8 mouse cellular contexts compared by ENCODE assay signal in genomic region chr10:80348981-80349380, GRCm38 (mm10). TPM values are rescaled to one million over a fixed set of nuclear protein-coding genes. Genes with fewer than 3 reads are reported as not detected.
DNase-seq lines count a peak whose midpoint lies in the region; ATAC-seq and TF ChIP-seq lines count a peak whose summit lies in the region.
"Had no signal": no experiment of that assay in that cellular context is flagged by ENCODE, and none has a peak within 500 bp of the region (broad histone marks: within the 10 kb centered on the region; RNA-seq: fewer than 3 reads in every experiment).

No protein-coding gene starts in this region.

- DNase-seq in kidney, postnatal 0 days (ENCODE audit: low spot score): no peak
- no peak for DNase-seq in kidney, adult 8-10 months
- DNase-seq in NIH3T3 (ENCODE audit: low read depth): peak; percentile 52
- DNase-seq in heart, embryonic 10.5 days (ENCODE audit: low spot score): no peak
- DNase-seq in frontal cortex, postnatal 10 days (ENCODE audit: low spot score in 2 of 2): no peak
- no peak for DNase-seq in right cerebral cortex, postnatal 10 days (ENCODE audit: low spot score in 2 of 2)
- DNase-seq: right cerebral cortex, postnatal 14 days had no signal

- peaks cover 12% of the 10 kb centered on the region; the same call in 1 of the 2 replicates for H3K4me1 ChIP-seq in kidney, postnatal 0 days (replicated peaks; ENCODE audit: insufficient read depth, low read length)
- peaks cover 49% of the 10 kb centered on the region for H3K4me1 ChIP-seq in heart, embryonic 10.5 days
- peaks cover 67% of the 10 kb centered on the region for H3K4me1 ChIP-seq in liver, embryonic 12.5 days

- no peak for TF ChIP-seq CTCF in kidney, postnatal 0 days (IDR thresholded peaks at IDR 0.05; ENCODE audit: low read depth)

- WGBS in kidney, postnatal 0 days: 18% methylated on average over 25 of the region's 26 CpGs
- WGBS in heart, embryonic 10.5 days: 15% methylated on average over 26 of the region's 26 CpGs
- WGBS in liver, embryonic 12.5 days (ENCODE audit: insufficient replicate concordance): 20% methylated on average over 26 of the region's 26 CpGs

- no peak overlapping the region for H3K9ac ChIP-seq in kidney, postnatal 0 days (ENCODE audit: low read depth, low read length)
- no peak overlapping the region for H3K9ac ChIP-seq in liver, embryonic 12.5 days

- no peak overlapping the region; the same call in 1 of the 2 replicates for H3K4me3 ChIP-seq in kidney, postnatal 0 days (replicated peaks; ENCODE audit: low read depth, low read length)
- peak overlapping the region; percentile 55 for H3K4me3 ChIP-seq in heart, embryonic 10.5 days
- 0 out of 2 replicates have a peak overlapping the region, but pooled peaks have one; percentile 47 for H3K4me3 ChIP-seq in liver, embryonic 12.5 days

- H3K27ac ChIP-seq in kidney, postnatal 0 days: no peak overlapping the region
- H3K27ac ChIP-seq in heart, embryonic 10.5 days: peak overlapping the region; percentile 17
- H3K27ac ChIP-seq in liver, embryonic 12.5 days: no peak overlapping the region

- no peaks in the 10 kb centered on the region for H3K36me3 ChIP-seq in kidney, postnatal 0 days (ENCODE audit: insufficient read depth, low read length)
- H3K36me3 ChIP-seq in heart, embryonic 10.5 days: no peaks in the 10 kb centered on the region
- H3K36me3 ChIP-seq in liver, embryonic 12.5 days: no peaks in the 10 kb centered on the region

- peaks cover 27% of the 10 kb centered on the region for H3K27me3 ChIP-seq in kidney, postnatal 0 days (ENCODE audit: insufficient read depth, low read length)
- peaks cover 100% of the 10 kb centered on the region for H3K27me3 ChIP-seq in heart, embryonic 10.5 days (ENCODE audit: insufficient read depth, poor library complexity, severe bottlenecking)
- peaks cover 96% of the 10 kb centered on the region for H3K27me3 ChIP-seq in liver, embryonic 12.5 days (replicated peaks)

- no peaks in the 10 kb centered on the region for H3K9me3 ChIP-seq in kidney, postnatal 0 days (replicated peaks; ENCODE audit: low read length)
- H3K9me3 ChIP-seq in heart, embryonic 10.5 days: no peaks in the 10 kb centered on the region
- no peaks in the 10 kb centered on the region for H3K9me3 ChIP-seq in liver, embryonic 12.5 days (replicated peaks)

- ATAC-seq in kidney, postnatal 0 days (replicated peaks; ENCODE audit: low FRiP score, low read depth): no peak
- ATAC-seq in liver, embryonic 12.5 days: no peak

- peak overlapping the region; percentile 53 for H3K4me2 ChIP-seq in kidney, postnatal 0 days (ENCODE audit: low read length)
- peak overlapping the region; percentile 71 for H3K4me2 ChIP-seq in liver, embryonic 12.5 days

RNA-seq across cellular contexts. Expression of gene Adamtsl5, which starts 0.8 kb away (rescaled TPM):
- 3.0 and 3.2 TPM in 2 replicates for polyA plus RNA-seq in kidney, postnatal 0 days (2015; fragmentation: Nextera tagmentation; extraction: Ambion mirVana)
- 1.3 and 1.9 TPM in 2 replicates for polyA plus RNA-seq in heart, embryonic 10.5 days (2016; fragmentation: Nextera tagmentation; extraction: Ambion mirVana)
- 2.4 and 2.9 TPM in 2 replicates for polyA plus RNA-seq in liver, embryonic 12.5 days (2016; fragmentation: Nextera tagmentation; extraction: Ambion mirVana)

RNA-seq across cellular contexts. Expression of gene Plk5, which starts 7.3 kb away (rescaled TPM):
- polyA plus RNA-seq in kidney, postnatal 0 days (2015; fragmentation: Nextera tagmentation; extraction: Ambion mirVana): 0.51 and 1.0 TPM in 2 replicates
- 0.16 TPM in 1 of 2 replicates, not detected in the other for polyA plus RNA-seq in heart, embryonic 10.5 days (2016; fragmentation: Nextera tagmentation; extraction: Ambion mirVana)
- polyA plus RNA-seq in liver, embryonic 12.5 days (2016; fragmentation: Nextera tagmentation; extraction: Ambion mirVana): 0.06 and 0.10 TPM in 2 replicates

RNA-seq across cellular contexts. Expression of gene Reep6, which starts 19.2 kb away (rescaled TPM):
- 11.7 and 12.1 TPM in 2 replicates for polyA plus RNA-seq in kidney, postnatal 0 days (2015; fragmentation: Nextera tagmentation; extraction: Ambion mirVana)
- polyA plus RNA-seq in heart, embryonic 10.5 days (2016; fragmentation: Nextera tagmentation; extraction: Ambion mirVana): 7.1 and 18.3 TPM in 2 replicates
- 61.4 and 61.6 TPM in 2 replicates for polyA plus RNA-seq in liver, embryonic 12.5 days (2016; fragmentation: Nextera tagmentation; extraction: Ambion mirVana)

RNA-seq across cellular contexts. Expression of gene Pcsk4, which starts 19.7 kb away (rescaled TPM):
- 5.4 and 5.9 TPM in 2 replicates for polyA plus RNA-seq in kidney, postnatal 0 days (2015; fragmentation: Nextera tagmentation; extraction: Ambion mirVana)
- polyA plus RNA-seq in heart, embryonic 10.5 days (2016; fragmentation: Nextera tagmentation; extraction: Ambion mirVana): 1.6 and 4.0 TPM in 2 replicates
- polyA plus RNA-seq in liver, embryonic 12.5 days (2016; fragmentation: Nextera tagmentation; extraction: Ambion mirVana): 6.9 and 7.2 TPM in 2 replicates

RNA-seq across cellular contexts. Expression of gene 2310011J03Rik, which starts 28.6 kb away (rescaled TPM):
- polyA plus RNA-seq in kidney, postnatal 0 days (2015; fragmentation: Nextera tagmentation; extraction: Ambion mirVana): 52.2 and 53.6 TPM in 2 replicates
- polyA plus RNA-seq in heart, embryonic 10.5 days (2016; fragmentation: Nextera tagmentation; extraction: Ambion mirVana): 41.3 and 46.8 TPM in 2 replicates
- polyA plus RNA-seq in liver, embryonic 12.5 days (2016; fragmentation: Nextera tagmentation; extraction: Ambion mirVana): 46.0 and 46.7 TPM in 2 replicates
